Mouse (Mus musculus) adipose tissue, adult 10 weeks (tissue): ENCODE results near the gene Olfr1257. TPM values are rescaled to one million over a fixed set of nuclear protein-coding genes. Genes with fewer than 3 reads are reported as not detected.

Experiments used
- polyA plus RNA-seq: library from polyadenylated mRNA; stranded (reverse); fragments of 350-450 nt; fragmentation: Illumina TruSeq; extraction: RNeasy Lipid Tissue Mini Kit (QIAGEN cat#74804); gene quantifications from one replicate; pipeline ENCODE4 v1.2.3, GENCODE M21; 2014; ENCODE audit warnings: low read depth, low replicate concordance

The Olfr1257 gene
- polyA plus RNA-seq: not detected

DNA sequence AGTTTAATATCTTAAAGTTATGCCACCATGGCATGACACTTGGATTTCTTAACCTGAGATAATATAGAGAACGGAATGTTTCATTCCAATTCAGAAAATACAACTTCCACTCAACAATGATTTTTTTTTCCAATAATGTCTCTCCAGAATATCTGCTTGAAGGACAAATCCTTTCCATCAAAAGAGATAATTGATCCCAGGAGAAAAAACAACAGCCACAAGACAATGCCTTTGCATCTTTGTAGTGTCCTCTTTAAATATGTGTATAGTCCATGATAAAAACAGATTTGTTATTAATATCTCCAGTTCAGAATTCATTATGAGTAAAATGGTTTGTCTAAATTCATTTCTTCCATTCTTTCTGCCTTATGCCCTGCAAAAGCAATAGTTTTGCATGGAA is at the start of gene Olfr1257:
Gene Olfr1257, plus strand, starts transcription at position 301 of the 400 bp plus-strand sequence.

GRCm38 (mm10) chr2:89841455-89841854 is 36.8 kb upstream of the Olfr1257 start, which contains the start of gene Olfr1256:
TSS of gene Olfr1256 (minus strand) at chr2:89841555.

GRCm38 (mm10) chr2:89848105-89848504 is 30.1 kb upstream of the Olfr1257 start, which contains the start of gene Olfr48:
TSS of gene Olfr48 (minus strand) at chr2:89848205.

GRCm38 (mm10) chr2:89927009-89927408 is 48.8 kb downstream of the Olfr1257 start, which contains the start of gene Olfr1258:
TSS of gene Olfr1258 (plus strand) at chr2:89927309.

Other genes starting within 250 kb of the Olfr1257 start
- not detected for gene Olfr1249, start 243.5 kb upstream of the Olfr1257 start, polyA plus RNA-seq
- not detected for gene Olfr1250, start 217.0 kb upstream of the Olfr1257 start, polyA plus RNA-seq
- not detected for gene Olfr1251, start 206.5 kb upstream of the Olfr1257 start, polyA plus RNA-seq
- gene Olfr1252, start 153.4 kb upstream of the Olfr1257 start, polyA plus RNA-seq: not detected
- not detected for gene Olfr1253, start 121.3 kb upstream of the Olfr1257 start, polyA plus RNA-seq
- not detected for gene Olfr1254, start 84.8 kb upstream of the Olfr1257 start, polyA plus RNA-seq
- gene Olfr1255, start 66.4 kb upstream of the Olfr1257 start, polyA plus RNA-seq: not detected
- not detected for gene Olfr1256, start 36.9 kb upstream of the Olfr1257 start, polyA plus RNA-seq
- gene Olfr48, start 30.2 kb upstream of the Olfr1257 start, polyA plus RNA-seq: not detected
- gene Olfr1258, start 48.9 kb downstream of the Olfr1257 start, polyA plus RNA-seq: not detected
- not detected for gene Olfr1259, start 70.2 kb downstream of the Olfr1257 start, polyA plus RNA-seq
- gene Olfr1260, start 95.9 kb downstream of the Olfr1257 start, polyA plus RNA-seq: not detected
- not detected for gene Olfr1261, start 112.8 kb downstream of the Olfr1257 start, polyA plus RNA-seq
- not detected for gene Olfr1262, start 121.7 kb downstream of the Olfr1257 start, polyA plus RNA-seq
- not detected for gene Olfr1263, start 133.7 kb downstream of the Olfr1257 start, polyA plus RNA-seq
- not detected for gene Olfr1264, start 147.1 kb downstream of the Olfr1257 start, polyA plus RNA-seq
- not detected for gene Olfr1265, start 156.9 kb downstream of the Olfr1257 start, polyA plus RNA-seq
- gene Olfr140, start 185.2 kb downstream of the Olfr1257 start, polyA plus RNA-seq: not detected
- gene Olfr1269, start 243.0 kb downstream of the Olfr1257 start, polyA plus RNA-seq: not detected